Mouse (Mus musculus) ES-CJ7 (cell line): ENCODE results near the gene Sh3gl3.
"Not testable (repeated sequence)": the region's sequence is repeated elsewhere in the genome, so short reads cannot be mapped to it uniquely, and the experiment has no call there.

Source experiments
- DNase-seq: peaks from one replicate; pipeline ENCODE4 v3.0.0; 2011; ENCODE audit warnings: low read depth, low spot score

Gene Sh3gl3

GRCm38 (mm10) chr7:82235486-82235885, 61.8 kb downstream of the Sh3gl3 start:
- no peak for DNase-seq

GRCm38 (mm10) chr7:82236152-82236898, 62.7 kb downstream of the Sh3gl3 start:
- peak; percentile 62 for DNase-seq

- no peak for DNase-seq
Measured at GRCm38 (mm10) chr7:82236899-82237162, 63.2 kb downstream of the Sh3gl3 start.

GRCm38 (mm10) chr7:82240424-82241240, 67.0 kb downstream of the Sh3gl3 start:
- DNase-seq: no peak

- no peak for DNase-seq
Measured at GRCm38 (mm10) chr7:82244701-82245100, 71.1 kb downstream of the Sh3gl3 start.

- DNase-seq: no peak
Measured at GRCm38 (mm10) chr7:82248953-82249695, 75.5 kb downstream of the Sh3gl3 start.

- DNase-seq: no peak
Measured at GRCm38 (mm10) chr7:82253309-82253708, 79.7 kb downstream of the Sh3gl3 start.

- peak; percentile 73 for DNase-seq
Measured at GRCm38 (mm10) chr7:82256936-82257335, 83.3 kb downstream of the Sh3gl3 start.

- DNase-seq: peak; percentile 58
Measured at GRCm38 (mm10) chr7:82257530-82257929, 83.9 kb downstream of the Sh3gl3 start.

- DNase-seq: peak; percentile 86
Measured at GRCm38 (mm10) chr7:82260210-82260609, 86.6 kb downstream of the Sh3gl3 start.

- peak; percentile 67 for DNase-seq
Measured at GRCm38 (mm10) chr7:82263141-82263540, 89.5 kb downstream of the Sh3gl3 start.

GRCm38 (mm10) chr7:82264119-82264518, 90.5 kb downstream of the Sh3gl3 start:
- DNase-seq: peak; percentile 45

GRCm38 (mm10) chr7:82265365-82265764, 91.7 kb downstream of the Sh3gl3 start:
- DNase-seq: no peak

- DNase-seq: peak; percentile 55
Measured at GRCm38 (mm10) chr7:82269948-82270347, 96.3 kb downstream of the Sh3gl3 start.

GRCm38 (mm10) chr7:82271742-82272141, 98.1 kb downstream of the Sh3gl3 start:
- no peak for DNase-seq

GRCm38 (mm10) chr7:82272875-82273274, 99.2 kb downstream of the Sh3gl3 start:
- not testable (repeated sequence) for DNase-seq

- DNase-seq: peak; percentile 66
Measured at GRCm38 (mm10) chr7:82274011-82274709, 100.5 kb downstream of the Sh3gl3 start.

- no peak for DNase-seq
Measured at GRCm38 (mm10) chr7:82274975-82275374, 101.3 kb downstream of the Sh3gl3 start.

GRCm38 (mm10) chr7:82275529-82276204, 102.0 kb downstream of the Sh3gl3 start:
- peak; percentile 56 for DNase-seq

GRCm38 (mm10) chr7:82282011-82282410, 108.4 kb downstream of the Sh3gl3 start:
- no peak for DNase-seq

- DNase-seq: no peak
Measured at GRCm38 (mm10) chr7:82282464-82282863, 108.8 kb downstream of the Sh3gl3 start.
